Mouse (Mus musculus): ENCODE measurements around the gene Ubr1.
A peak's percentile ranks its signal among the peaks of the same experiment; 100 is the strongest.

Ubr1 gene

GRCm38 (mm10) chr2:120976308-120976707 is 5.8 kb upstream of the Ubr1 start:
- DNase-seq (ENCODE audit: low read depth): peak; percentile 81

GRCm38 (mm10) chr2:120972964-120973363 is 2.4 kb upstream of the Ubr1 start:
- peak; percentile 77 for DNase-seq (ENCODE audit: low read depth)

- DNase-seq (ENCODE audit: low read depth): peak; percentile 18
Observed at GRCm38 (mm10) chr2:120972257-120972656, 1.7 kb upstream of the Ubr1 start.

GRCm38 (mm10) chr2:120971766-120972165 is 1.3 kb upstream of the Ubr1 start:
- DNase-seq (ENCODE audit: low read depth): no peak

GRCm38 (mm10) chr2:120970045-120970539 is 423 bp downstream of the Ubr1 start:
- no peak for DNase-seq (ENCODE audit: low read depth)

- no peak for DNase-seq (ENCODE audit: low read depth)
Observed at GRCm38 (mm10) chr2:120965486-120965885, 5.0 kb downstream of the Ubr1 start.

GRCm38 (mm10) chr2:120963110-120963509 is 7.4 kb downstream of the Ubr1 start:
- no peak for DNase-seq (ENCODE audit: low read depth)

GRCm38 (mm10) chr2:120960261-120960660 is 10.3 kb downstream of the Ubr1 start:
- DNase-seq (ENCODE audit: low read depth): no peak

GRCm38 (mm10) chr2:120959827-120960226 is 10.7 kb downstream of the Ubr1 start:
- no peak for DNase-seq (ENCODE audit: low read depth)

GRCm38 (mm10) chr2:120959363-120959762 is 11.2 kb downstream of the Ubr1 start:
- peak; percentile 62 for DNase-seq (ENCODE audit: low read depth)

- no peak for DNase-seq (ENCODE audit: low read depth)
Observed at GRCm38 (mm10) chr2:120952176-120952938, 18.2 kb downstream of the Ubr1 start.

- no peak for DNase-seq (ENCODE audit: low read depth)
Observed at GRCm38 (mm10) chr2:120951208-120951607, 19.3 kb downstream of the Ubr1 start.

GRCm38 (mm10) chr2:120933038-120933437 is 37.5 kb downstream of the Ubr1 start:
- peak; percentile 59 for DNase-seq (ENCODE audit: low read depth)

- no peak for DNase-seq (ENCODE audit: low read depth)
Observed at GRCm38 (mm10) chr2:120909556-120909955, 61.0 kb downstream of the Ubr1 start.

- DNase-seq (ENCODE audit: low read depth): no peak
Observed at GRCm38 (mm10) chr2:120896361-120896760, 74.2 kb downstream of the Ubr1 start.

- peak; percentile 61 for DNase-seq (ENCODE audit: low read depth)
Observed at GRCm38 (mm10) chr2:120887601-120888000, 82.9 kb downstream of the Ubr1 start.

- DNase-seq (ENCODE audit: low read depth): no peak
Observed at GRCm38 (mm10) chr2:120873192-120873591, 97.3 kb downstream of the Ubr1 start.

- DNase-seq (ENCODE audit: low read depth): peak; percentile 17
Observed at GRCm38 (mm10) chr2:120871447-120872336, 98.8 kb downstream of the Ubr1 start.

GRCm38 (mm10) chr2:120867336-120867735 is 103.2 kb downstream of the Ubr1 start:
- peak; percentile 65 for DNase-seq (ENCODE audit: low read depth)

- DNase-seq (ENCODE audit: low read depth): peak; percentile 72
Observed at GRCm38 (mm10) chr2:120866561-120866960, 104.0 kb downstream of the Ubr1 start.

- no peak for DNase-seq (ENCODE audit: low read depth)
Observed at GRCm38 (mm10) chr2:120863389-120863788, 107.1 kb downstream of the Ubr1 start.

GRCm38 (mm10) chr2:120860699-120861098 is 109.8 kb downstream of the Ubr1 start:
- no peak for DNase-seq (ENCODE audit: low read depth)

GRCm38 (mm10) chr2:120858131-120858530 is 112.4 kb downstream of the Ubr1 start:
- DNase-seq (ENCODE audit: low read depth): no peak
